Mouse (Mus musculus): Measurements from ENCODE around the gene Spata32.

Gene Spata32

GRCm38 (mm10) chr11:103173041-103173770, 45.0 kb downstream of the Spata32 start:
- DNase-seq = no peak

DNA sequence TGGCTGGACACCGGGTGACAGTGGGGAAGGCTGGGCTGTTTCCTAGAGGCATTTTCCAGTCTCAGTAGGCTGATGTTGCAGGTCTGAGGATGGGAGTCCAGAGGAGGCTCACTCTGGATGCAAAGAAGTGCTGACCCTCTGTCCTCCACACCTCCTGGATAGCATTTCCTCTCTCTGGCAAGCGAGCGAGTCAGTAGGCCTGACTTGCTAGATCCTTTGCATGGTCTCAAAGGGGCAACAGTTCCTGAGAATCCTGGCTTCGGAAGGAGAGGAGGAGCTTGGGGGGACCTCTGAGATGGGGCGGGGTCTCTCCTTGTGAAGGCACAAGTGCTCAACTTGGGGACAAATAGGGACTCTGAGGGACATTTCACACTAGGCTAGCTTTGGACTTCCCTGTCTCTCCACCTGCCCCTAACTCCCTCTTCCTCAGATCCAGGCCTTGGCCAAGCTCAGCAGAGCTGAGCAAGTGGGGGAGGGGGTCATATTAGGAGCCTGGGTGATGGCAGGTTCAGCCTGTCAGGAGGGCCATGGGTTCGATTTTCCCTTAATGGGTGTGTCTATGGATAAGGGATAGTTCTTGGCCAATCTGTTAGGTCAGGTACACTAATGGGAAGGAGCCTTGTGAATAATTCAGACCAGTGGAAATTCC, 45.7 kb downstream of the Spata32 start:
- DNase-seq = no peak

- DNase-seq = no peak
Measured at GRCm38 (mm10) chr11:103171703-103172391, 46.4 kb downstream of the Spata32 start.

DNA sequence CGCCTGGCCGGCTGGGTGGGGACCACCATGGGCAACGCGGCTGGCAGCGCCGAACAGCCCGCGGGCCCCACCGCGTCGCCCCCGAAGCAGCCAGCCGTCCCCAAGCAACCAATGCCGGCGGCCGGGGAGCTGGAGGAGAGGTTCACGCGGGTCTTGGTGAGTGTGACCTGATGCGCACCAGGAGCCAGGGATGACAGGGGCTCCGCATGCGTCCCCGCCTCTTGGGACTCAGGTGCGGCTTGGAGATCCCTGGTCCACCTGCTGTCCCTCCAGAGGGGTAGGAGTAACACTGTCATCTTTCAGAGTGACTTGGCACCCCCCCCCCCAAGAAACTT, 47.0 kb downstream of the Spata32 start:
- DNase-seq = no peak

DNA sequence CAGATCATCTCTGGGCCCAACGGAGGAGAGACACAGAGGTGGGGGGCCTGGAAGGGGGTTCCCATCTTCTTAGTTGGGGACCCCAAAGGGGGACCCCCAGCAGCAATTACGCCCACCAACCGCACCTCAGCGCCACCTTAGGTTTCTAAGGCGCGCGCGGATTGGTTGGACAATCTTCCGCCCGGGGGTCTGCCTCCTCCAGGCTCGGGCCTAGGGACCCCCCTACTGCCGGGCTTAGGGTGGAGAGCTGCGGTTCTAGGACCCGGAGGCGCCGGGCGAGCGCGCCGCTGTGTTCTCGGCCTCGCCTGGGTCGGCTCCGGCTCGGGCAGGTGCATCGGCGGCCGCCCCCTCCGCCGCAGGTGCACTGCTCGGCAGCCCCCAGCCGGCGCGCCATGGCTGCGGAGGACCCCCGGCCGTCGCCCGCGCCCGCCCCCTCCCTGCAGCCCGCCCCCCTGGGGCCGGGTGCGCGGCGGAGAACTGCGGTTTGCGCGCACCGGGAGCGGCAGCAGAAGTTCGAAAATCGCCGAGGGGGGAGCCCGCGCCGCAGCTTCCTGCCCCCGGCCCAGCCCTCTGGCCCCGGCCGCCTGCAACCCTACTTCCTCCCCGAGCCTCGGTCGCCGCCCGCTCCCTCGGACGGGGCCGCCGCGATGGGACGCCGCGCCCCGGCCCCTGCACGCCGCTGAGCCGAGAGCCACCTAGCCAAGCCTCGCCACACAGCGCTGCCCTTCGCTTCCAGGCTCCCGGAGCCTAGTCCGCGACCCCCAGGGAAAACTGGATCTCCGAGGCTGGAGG, 47.5 kb downstream of the Spata32 start, which contains the start of gene Fmnl1:
Gene Fmnl1 (plus strand): TSS at position 614 of the 792 bp plus-strand sequence.
- peak; percentile 51 for DNase-seq

DNA sequence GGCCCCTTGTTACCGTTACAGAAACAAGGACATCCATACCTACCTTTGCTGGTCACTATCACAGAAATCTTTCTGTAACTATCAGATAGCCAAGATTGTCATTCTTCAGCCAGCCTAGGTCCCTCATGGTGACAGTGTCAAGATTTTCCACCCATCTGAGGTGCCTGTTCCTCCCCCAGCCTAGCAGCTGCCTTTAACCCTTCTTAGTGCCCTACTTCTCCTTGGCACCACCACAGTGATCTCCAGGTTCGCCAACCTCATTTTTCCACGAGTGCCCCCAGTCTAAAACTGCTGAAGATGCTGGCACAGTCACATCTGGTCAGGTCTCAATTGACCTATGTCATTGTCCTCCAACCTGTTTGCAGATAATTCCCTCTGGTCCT, 48.1 kb downstream of the Spata32 start:
- DNase-seq = no peak

- DNase-seq = no peak
Measured at GRCm38 (mm10) chr11:103169664-103170063, 48.6 kb downstream of the Spata32 start.

DNA sequence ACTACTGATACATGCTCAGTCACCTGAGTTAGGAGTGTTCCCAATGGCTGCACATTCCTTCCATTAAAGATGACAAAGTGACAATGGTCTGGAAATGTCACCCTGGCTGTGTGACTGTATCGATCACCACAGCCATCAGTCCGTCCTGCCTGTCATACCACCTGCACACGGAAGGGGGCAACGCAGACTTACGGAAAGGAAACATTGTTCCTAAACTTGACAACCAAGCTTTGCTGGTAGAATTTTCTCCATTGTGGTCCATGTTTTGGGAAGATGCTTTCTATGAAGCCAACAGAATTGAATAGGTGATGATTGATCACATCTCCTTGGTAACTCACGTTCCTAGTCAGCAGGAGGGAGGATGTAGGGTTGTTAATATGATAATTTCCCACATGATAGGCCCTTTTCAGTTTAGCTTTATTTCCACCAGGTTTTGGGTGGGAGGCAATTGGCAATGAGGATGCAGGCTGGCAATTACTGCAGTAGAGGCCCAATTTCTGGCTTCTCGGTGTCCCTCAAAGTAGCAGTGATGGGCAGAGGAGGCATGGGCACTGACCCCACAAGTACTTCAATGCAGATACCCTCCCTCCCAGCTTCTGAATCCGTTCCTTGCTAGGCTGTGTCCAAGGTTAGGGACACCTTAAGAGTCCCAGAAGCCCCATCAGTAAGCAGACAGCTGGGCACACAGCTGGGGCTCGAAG, 49.4 kb downstream of the Spata32 start:
- peak; percentile 62 for DNase-seq

- no peak for DNase-seq
Measured at GRCm38 (mm10) chr11:103164391-103164790, 53.8 kb downstream of the Spata32 start.

- DNase-seq = no peak
Measured at GRCm38 (mm10) chr11:103162132-103162531, 56.1 kb downstream of the Spata32 start.

DNA sequence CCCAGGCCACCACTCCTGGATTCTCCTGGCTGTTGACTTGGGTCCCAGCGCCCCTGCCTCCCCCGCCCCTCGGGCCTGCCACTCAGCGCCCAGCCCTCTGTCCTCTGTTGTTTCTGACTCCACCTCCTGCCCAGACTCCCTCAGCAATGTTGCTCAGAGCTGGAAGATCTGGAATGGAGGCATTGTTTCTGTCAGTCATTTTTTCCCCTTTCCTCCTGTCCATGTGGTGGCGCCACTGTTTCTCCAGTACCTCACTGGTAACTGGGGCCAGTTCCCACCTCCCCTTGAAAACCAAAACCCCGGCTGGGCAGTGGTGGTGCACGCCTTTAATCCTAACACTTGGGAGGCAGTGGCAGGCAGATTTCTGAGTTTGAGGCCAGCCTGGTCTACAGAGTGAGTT, 56.8 kb downstream of the Spata32 start:
- DNase-seq = no peak

DNA sequence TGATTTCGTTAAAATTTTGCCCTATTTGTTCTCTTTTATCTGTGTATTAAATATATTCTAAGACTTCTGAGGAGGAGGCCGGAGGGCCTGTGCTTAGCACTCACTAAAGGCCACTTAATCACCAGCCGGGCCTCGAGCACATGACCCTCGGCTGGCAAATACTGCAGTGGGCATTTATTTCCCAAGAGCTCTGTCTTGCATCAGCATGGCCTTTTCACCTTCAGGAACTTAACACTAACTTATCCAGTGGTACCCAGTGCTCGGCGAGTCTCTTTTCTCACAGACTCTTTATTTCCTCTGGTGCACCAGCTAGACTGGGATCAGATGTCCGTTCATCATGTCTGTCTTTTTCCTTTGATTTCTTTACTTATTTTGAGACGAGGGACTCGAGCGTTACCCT, 57.5 kb downstream of the Spata32 start:
- no peak for DNase-seq

DNA sequence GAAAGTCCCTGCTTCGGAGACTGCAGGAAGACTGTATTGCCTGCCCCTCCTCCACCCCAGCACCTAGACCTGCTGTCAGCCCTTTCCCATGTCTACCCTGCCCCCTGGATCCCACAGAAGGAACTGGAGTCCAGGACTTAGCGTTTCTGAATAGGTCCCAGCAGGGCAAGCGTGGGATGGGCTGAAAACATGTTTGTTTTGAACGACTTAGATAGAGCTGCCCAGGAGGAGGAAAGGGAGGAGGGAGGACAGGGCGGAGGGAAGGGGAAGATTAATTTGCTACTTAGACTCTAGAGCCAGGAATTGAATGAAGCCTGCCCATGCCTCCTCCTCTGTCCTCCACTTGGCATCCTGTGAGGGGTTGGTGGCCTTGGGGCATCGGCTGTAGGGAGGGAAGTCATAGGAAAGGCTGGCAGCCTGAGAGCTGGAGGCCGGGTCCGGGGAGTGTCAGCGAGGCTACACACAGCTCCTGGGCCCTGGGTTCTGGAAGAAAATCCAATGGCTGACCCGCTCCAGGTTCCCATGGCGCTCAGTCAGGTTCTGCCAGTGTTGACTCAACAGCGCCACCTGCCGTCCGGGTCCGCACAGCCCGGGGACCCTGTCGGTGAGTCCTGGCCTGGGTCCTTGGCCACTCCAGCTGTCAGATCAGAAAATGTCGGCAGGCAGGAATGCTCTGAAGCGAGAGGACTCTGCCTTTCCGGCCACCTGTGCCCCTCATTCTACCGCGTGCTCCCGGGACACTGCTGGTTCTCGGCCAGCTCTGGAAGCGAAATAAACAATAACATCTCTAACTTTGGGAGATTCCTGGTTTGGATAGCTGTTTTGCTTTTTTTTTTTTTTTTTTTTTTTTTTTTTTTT, 59.4 kb downstream of the Spata32 start:
- peak; percentile 93 for DNase-seq

Data from right cerebral cortex, postnatal 14 days (tissue).